Mouse (Mus musculus) brain, embryonic 14.5 days (tissue): ENCODE measurements at regions not wholly inside any gene's neighbourhood (a gene's known extent, or its start where the extent isn't known, plus 50 kb on each side); places are given as distances from the start of the nearest gene placed in this dataset.

ENCODE experiments used
- CTCF ChIP-seq: fragments of 200-500 bp; IDR thresholded peaks from 2 replicates; pipeline ENCODE4 v1.5.1; 2012; ENCODE audit warnings: inconsistent platforms, mild to moderate bottlenecking, moderate library complexity, borderline replicate concordance; ENCODE audit not compliant: insufficient read depth, insufficient read length; ENCODE audit errors: extremely low read depth
- POLR2A ChIP-seq: fragments of 200-500 bp; IDR thresholded peaks from 2 replicates; pipeline ENCODE4 v1.6.1; 2012; ENCODE audit warnings: mild to moderate bottlenecking, inconsistent platforms, borderline replicate concordance; ENCODE audit not compliant: poor library complexity, insufficient read depth, insufficient read length, severe bottlenecking; ENCODE audit errors: extremely low read depth

- TF ChIP-seq CTCF (no peak), POLR2A (no peak)
Observed at GRCm38 (mm10) chr5:41546909-41547308, 161.0 kb downstream of the Rab28 start.
